Mouse (Mus musculus): Measurements from ENCODE around the gene Folr1. TPM values are rescaled to one million over a fixed set of nuclear protein-coding genes. Genes with fewer than 3 reads are reported as not detected.

The Folr1 gene
- total RNA-seq, 2 experiments from 2014 or later, result 0.90 TPM; not detected in 1

DNA sequence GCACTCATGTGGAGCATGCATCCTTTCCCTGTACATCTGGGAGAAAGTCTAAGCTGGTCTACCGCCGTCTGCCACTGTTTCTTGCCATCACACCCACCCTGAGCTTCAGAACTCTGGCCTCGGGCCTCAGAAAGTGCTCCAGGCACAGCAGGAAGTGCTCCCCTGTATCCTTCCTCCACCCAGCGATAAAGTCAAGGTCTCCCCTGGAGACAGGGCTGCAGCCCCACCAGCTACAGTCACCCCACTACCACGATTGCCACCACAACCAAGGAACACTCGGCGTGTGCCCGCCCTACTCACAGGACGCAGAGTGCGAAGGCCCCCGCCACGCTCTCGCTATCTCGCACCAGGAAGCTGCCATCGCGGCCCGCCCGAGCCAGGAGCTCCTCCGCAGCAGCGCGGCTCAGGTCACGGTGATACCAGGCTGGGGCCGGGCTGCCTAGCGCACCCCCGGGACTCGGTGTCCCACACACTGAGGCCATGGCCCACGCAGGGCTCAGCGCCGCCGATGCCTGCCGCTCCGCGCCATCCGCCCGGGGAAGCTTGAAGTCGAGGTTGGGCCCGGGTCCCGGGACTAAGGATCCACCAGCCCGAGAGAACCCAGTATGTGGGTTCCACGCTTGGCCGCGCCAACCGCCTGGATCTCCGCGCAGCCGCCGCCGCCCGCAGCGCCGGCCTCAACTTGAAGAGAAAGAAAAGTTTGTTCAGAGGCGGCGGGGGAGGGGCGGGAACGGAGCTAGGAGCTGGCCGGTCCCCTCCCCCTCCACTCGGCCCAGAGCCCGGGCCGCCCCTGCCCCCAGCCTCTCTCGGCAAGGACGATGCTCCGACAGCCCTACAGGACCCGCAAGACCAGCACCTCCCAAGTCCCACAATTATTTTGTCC, 34.1 kb downstream of the Folr1 start:
- intact Hi-C loops (cut with DNase I), result loop anchor here (5.0 kb wide), 2 partner anchors 61 to 159 kb away; no protein-coding TSS in a partner anchor
- DNase-seq (ENCODE audit: extremely low spot score in 1 of 2, low spot score in 2 of 2), result peak; percentile 21 to 85

- intact Hi-C loops (cut with DNase I), result loop anchor here (5.0 kb wide), 2 partner anchors 62 to 158 kb away; no protein-coding TSS in a partner anchor
- no peak for DNase-seq (ENCODE audit: extremely low spot score in 1 of 2, low spot score in 2 of 2)
Observed at GRCm38 (mm10) chr7:101835457-101836109, 35.0 kb downstream of the Folr1 start.

GRCm38 (mm10) chr7:101834903-101835302, 35.7 kb downstream of the Folr1 start:
- intact Hi-C loops (cut with DNase I), result loop anchor here (5.0 kb wide), 3 partner anchors 62 to 168 kb away; no protein-coding TSS in a partner anchor

DNA sequence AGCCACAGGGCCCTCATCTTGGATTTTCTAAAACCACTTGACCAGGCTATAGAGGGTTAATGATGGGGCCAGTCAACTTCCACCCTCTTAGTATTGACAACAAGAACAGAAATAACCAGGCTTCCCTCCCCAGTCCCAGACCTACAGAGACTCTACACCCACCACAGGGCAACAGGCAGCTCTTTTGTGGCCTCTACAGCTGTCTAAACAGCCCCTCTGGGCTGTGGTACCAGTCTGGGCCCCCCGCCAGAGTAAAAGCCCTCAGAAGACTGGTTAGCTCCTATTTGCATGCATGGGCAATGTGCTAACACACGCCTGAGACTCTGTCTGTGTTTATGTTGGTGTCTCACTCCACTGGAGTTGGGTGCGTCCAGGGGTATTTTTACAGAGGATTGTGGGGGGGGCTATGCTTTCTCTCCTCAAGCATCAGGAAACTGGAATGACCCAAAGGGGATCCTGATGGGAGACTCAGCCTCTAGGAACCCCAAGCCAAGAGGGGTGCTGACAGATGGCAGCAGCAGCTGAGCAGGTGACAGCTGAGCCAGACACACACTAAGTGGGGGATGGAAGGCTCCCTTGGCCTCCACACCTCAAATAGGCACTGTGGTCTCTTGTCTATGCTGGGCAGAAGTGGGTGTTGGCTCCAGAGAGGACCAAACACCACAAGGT, 36.5 kb downstream of the Folr1 start:
- peak in 1 of 2 experiments; percentile 17 for DNase-seq (ENCODE audit: extremely low spot score in 1 of 2, low spot score in 2 of 2)
- intact Hi-C loops (cut with DNase I), result loop anchor here (5.0 kb wide), 1 partner anchor 167 kb away; no protein-coding TSS in a partner anchor

More at GRCm38 (mm10) chr7:101834903-101835302, 35.7 kb downstream of the Folr1 start:
- DNase-seq (ENCODE audit: extremely low spot score in 1 of 2, low spot score in 2 of 2), result no peak

DNA sequence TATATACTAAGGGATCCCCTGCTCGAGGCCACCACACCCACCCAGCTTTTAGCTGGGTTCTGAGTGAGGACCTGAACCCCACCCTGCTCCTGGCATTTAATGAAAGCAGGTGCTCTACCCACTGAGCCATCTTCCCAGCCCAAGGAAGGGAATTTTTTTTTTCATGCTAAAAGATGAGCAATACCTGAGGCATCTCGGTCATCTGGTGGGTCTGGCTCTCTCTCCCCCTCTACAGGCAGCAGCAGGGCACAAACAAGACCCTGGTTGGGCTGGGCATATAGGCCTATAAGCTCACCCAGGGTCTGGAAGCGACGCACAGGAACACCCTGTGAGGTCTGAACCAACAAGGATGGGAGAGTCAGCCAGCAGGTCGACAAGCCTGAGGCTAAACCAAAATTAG, 37.2 kb downstream of the Folr1 start:
- intact Hi-C loops (cut with DNase I), result loop anchor here (5.0 kb wide), 1 partner anchor 166 kb away; no protein-coding TSS in a partner anchor
- no peak for DNase-seq (ENCODE audit: extremely low spot score in 1 of 2, low spot score in 2 of 2)

DNA sequence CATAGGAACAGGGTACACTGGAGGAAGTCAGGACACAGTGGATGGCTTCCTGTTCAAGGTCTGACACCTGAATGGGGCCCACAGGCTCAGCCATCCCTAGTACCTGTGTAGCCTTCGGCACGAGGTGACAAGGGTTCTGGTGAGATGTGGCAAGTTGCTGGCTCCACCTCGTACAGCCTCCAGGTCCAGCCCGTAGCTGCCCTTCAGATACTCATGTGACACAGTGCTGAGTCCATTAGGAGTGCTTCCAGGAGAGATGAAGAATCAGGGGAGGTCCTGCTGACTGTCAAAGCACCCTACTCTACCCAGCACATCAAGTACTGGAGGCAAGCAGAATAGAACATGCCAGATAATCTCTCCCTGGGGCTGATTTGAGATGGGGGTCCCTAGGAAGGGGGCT, 38.2 kb downstream of the Folr1 start:
- no peak for DNase-seq (ENCODE audit: extremely low spot score in 1 of 2, low spot score in 2 of 2)
- intact Hi-C loops (cut with DNase I), result loop anchor here (5.0 kb wide), 1 partner anchor 165 kb away; no protein-coding TSS in a partner anchor

DNA sequence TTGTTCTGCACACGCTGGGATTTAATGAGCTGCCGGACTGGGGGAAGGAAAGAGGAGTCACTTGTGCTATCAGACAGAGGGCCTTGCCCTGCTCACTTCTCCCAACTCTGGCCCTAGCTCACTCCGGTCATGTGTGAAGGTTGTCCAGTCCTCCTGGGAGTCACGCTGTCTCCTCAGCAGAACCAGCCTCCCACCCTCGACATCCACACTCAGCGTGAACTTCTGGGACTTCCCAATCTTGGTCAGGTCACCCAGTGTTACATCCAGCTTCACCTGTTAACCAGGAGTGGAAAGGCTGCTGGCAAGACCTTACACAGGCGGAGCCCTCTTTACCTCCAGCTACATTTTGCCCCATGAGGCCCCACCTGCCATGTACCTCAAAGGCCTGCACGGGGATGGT, 39.2 kb downstream of the Folr1 start:
- intact Hi-C loops (cut with DNase I), result loop anchor here (5.0 kb wide), 1 partner anchor 164 kb away; no protein-coding TSS in a partner anchor
- DNase-seq (ENCODE audit: extremely low spot score in 1 of 2, low spot score in 2 of 2), result no peak

- DNase-seq (ENCODE audit: extremely low spot score in 1 of 2, low spot score in 2 of 2), result no peak
- intact Hi-C loops (cut with DNase I), result loop anchor here (5.0 kb wide), 1 partner anchor 163 kb away; no protein-coding TSS in a partner anchor
Observed at GRCm38 (mm10) chr7:101830373-101830772, 40.2 kb downstream of the Folr1 start.

DNA sequence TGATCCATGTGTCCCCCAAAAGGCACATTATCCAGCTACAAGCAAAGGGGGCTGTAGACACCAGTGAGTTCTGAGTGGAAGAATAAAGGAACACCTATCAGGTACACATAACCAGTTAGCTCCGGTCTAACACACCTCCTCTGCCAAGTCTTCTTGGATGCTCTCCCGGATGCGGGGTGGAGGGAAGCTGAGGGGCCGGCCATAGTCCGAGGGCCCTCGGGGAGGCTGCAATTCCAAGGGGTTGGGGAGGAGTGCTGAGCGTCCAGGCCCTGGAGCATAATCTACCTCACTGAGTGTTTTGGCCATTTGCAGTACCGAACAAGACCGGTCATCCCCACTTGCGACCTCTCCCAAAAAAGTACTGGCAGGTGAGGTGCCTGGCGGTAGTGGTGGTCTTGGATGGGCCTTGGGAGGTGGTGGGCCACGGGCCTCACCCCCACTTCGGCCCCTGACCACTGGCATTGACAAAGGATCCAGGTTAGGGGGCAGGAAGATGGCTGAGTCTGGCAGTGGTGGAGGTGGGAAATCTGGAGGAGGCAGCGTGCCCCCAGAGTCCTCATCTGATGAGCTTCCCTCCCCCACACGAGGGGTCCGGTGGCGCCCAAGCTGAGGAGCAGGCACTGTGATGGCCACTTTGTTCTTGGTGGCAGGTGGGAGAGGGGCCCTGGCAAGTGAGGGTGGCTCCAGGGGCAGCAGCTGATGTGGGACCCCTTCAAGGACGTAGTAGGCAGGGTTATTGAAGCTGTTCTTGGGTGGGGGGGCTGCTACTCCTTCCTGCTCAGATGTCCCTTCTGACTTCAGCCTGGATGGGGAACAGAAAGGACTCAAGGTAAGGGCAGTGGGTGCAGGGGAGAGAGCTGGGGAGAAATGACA, 46.6 kb downstream of the Folr1 start:
- no peak for DNase-seq (ENCODE audit: extremely low spot score in 1 of 2, low spot score in 2 of 2)
- intact Hi-C loops (cut with DNase I), result no loop called here

DNA sequence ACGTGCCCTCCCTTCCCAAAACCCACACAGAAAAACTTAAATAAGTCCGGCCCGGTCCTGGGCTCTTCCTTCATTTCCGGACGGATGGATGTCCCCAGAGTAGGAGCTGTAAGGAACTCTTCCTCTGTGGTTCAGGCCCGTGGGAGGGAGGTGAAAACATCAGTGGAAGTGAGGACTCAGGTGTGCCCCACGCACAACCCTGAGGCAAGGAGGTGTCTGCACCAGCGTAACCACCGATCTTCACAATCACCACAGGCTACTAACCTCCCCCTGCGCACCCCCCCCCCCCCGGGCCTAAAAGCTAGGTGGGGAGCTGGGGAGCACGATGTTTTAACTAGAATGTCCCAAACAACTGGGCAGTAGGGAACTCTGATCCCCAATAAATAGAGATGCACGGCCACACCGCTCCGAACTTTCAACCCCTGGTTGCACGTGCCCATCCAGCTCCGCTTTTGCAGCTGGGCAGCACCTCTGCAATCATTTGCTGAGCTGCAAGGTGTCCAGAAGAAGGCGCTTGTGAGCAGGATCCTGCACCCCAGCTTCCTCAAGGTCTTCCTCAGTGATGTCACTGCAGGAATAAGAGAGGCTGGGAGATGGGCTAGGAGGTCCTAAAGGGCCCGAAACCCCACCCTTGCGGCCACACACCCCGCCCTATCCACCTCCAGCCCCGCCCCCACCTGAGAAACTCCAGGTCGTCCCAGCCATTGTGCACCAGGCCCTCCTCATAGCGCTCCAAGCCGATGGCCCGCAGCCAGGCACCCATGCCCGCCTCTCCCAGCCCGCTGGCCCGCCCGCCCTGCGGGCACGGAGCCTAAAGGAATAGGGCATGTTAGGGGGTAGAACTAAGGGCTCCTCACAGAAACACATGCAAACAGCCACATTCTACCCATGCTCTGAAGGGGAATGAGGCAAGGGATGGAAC, 47.5 kb downstream of the Folr1 start:
- no peak for DNase-seq (ENCODE audit: extremely low spot score in 1 of 2, low spot score in 2 of 2)
- intact Hi-C loops (cut with DNase I), result no loop called here

GRCm38 (mm10) chr7:101821571-101822501, 48.8 kb downstream of the Folr1 start:
- DNase-seq (ENCODE audit: extremely low spot score in 1 of 2, low spot score in 2 of 2), result no peak
- intact Hi-C loops (cut with DNase I), result no loop called here

DNA sequence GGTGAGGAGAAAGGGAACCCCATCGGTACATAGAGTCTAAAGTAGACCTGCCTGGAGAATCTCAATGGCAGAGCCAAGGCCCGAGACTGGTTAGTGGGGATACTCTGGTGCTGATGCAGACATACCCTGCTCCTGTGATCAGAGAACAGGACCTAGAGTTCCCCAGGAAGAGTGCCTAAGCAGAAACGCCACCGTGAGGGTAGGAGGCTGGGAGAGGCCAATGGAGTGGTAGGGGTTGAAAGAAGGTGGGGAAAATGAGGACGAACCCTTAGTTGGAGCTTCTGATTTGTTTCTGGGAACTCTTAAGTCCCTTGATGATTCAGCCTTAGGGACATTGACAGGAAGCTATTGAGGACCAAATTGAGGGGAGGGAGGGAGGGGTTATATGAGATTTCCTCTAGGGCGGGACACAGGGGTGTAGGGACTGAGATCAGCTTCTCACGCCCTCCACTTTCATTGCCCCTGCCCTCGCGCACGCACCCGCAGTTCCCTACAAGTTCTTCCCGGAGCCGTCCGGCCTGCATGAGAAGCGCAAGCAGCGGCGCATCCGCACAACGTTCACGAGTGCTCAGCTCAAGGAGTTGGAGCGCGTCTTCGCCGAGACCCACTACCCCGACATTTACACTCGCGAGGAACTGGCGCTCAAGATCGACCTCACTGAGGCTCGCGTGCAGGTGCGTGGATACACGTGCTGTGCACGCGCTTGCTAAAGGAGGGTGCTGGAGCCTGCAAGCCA, 50.1 kb downstream of the Folr1 start:
- peak in 1 of 2 experiments; percentile 36 for DNase-seq (ENCODE audit: extremely low spot score in 1 of 2, low spot score in 2 of 2)
- intact Hi-C loops (cut with DNase I), result no loop called here

DNA sequence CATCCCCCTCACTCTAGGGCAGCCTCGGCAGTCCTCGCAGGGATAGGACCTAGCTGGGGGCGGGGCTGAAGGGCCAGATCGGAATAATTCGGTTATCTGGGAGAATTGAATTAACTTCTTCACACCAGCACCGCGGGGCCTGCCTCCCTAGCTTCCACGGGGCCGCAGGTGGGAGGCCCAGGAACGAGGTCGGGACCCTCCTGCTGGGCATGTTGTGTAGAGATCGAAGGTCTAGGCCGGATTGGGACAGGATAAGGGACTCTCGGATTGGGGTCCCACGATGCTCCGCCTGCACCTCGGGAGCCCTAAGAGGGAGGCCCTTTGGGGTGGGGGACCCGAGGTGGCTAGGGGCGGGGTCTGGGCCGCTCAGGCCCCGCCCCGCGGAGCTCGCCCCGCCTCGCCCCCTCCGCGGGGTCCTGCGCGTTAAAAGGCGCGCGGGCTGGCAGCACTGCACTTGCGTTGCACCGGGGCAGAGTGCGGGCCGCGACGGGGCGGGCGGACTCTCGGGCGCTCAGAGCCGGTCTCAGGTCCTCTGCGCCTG, 52.7 kb downstream of the Folr1 start, which contains the start of gene Phox2a:
Gene Phox2a, plus strand, starts transcription at position 453 of the 541 bp plus-strand sequence.
- intact Hi-C loops (cut with DNase I), result no loop called here
- no peak for DNase-seq (ENCODE audit: extremely low spot score in 1 of 2, low spot score in 2 of 2)
